Mouse (Mus musculus): ENCODE measurements around the gene Mdh2. TPM values are rescaled to one million over a fixed set of nuclear protein-coding genes. Genes with fewer than 3 reads are reported as not detected.

Mdh2 gene
- polyA plus RNA-seq, 1 experiment from 2014 or later, result 302 TPM

- Histone ChIP-seq H3K4me3 (ENCODE audit: low read depth, low read length) (peak overlapping the region; percentile 82), H3K36me3 (ENCODE audit: insufficient read depth, low read length) (peaks cover 6% of the 10 kb centered on the region; the same call in 1 of the 2 replicates), H3K9ac (replicated peaks; ENCODE audit: low read depth) (peak overlapping the region; percentile 66), H3K27ac (ENCODE audit: low read length) (peak overlapping the region; percentile 65; the same call in 1 of the 2 replicates), H3K4me1 (ENCODE audit: insufficient read depth, low read depth, low read length) (peaks cover 4% of the 10 kb centered on the region; the same call in 1 of the 2 replicates), H3K27me3 (replicated peaks; ENCODE audit: insufficient read depth, low read length) (no peaks in the 10 kb centered on the region), H3K9me3 (ENCODE audit: low read length) (no peaks in the 10 kb centered on the region), H3K4me2 (replicated peaks; ENCODE audit: low read depth, low read length) (peak overlapping the region; percentile 92)
- TF ChIP-seq CTCF (IDR thresholded peaks at IDR 0.05), result no peak
- TF ChIP-seq EP300 (IDR thresholded peaks at IDR 0.05), result no peak
- peak; percentile 77 for DNase-seq (ENCODE audit: low spot score)
- ATAC-seq, result peak; percentile 52
- WGBS, result 21% methylated on average over 18 of the region's 18 CpGs
Observed at GRCm38 (mm10) chr5:135742941-135743740, 35.1 kb upstream of the Mdh2 start.

GRCm38 (mm10) chr5:135743741-135744609 is 34.3 kb upstream of the Mdh2 start, which contains the start of gene Tmem120a:
Tmem120a (minus strand) TSS chr5:135744448.
- TF ChIP-seq CTCF (IDR thresholded peaks at IDR 0.05) (no peak; the same call in 1 of the 2 replicates), EP300 (IDR thresholded peaks at IDR 0.05) (peak; percentile 44; the same call in 1 of the 2 replicates)
- Histone ChIP-seq H3K4me2 (replicated peaks; ENCODE audit: low read depth, low read length) (peak within 1 kb of the TSS; percentile 92), H3K36me3 (ENCODE audit: insufficient read depth, low read length) (peaks cover 6% of the 10 kb centered on the region; the same call in 1 of the 2 replicates), H3K4me3 (ENCODE audit: low read depth, low read length) (peak within 1 kb of the TSS; percentile 82), H3K9ac (replicated peaks; ENCODE audit: low read depth) (peak within 1 kb of the TSS; percentile 66), H3K27ac (ENCODE audit: low read length) (peak within 1 kb of the TSS; percentile 71), H3K4me1 (ENCODE audit: insufficient read depth, low read depth, low read length) (peaks cover 4% of the 10 kb centered on the region; the same call in 1 of the 2 replicates), H3K27me3 (replicated peaks; ENCODE audit: insufficient read depth, low read length) (no peaks in the 10 kb centered on the region), H3K9me3 (ENCODE audit: low read length) (no peaks in the 10 kb centered on the region)
- WGBS, result under 1% methylated on average over 52 of the region's 60 CpGs
- peak; percentile 98 for DNase-seq (ENCODE audit: low spot score)
- peak; percentile 98 for ATAC-seq

- peaks cover 4% of the 10 kb centered on the region; the same call in 1 of the 2 replicates for H3K4me1 ChIP-seq (ENCODE audit: insufficient read depth, low read depth, low read length)
- no peaks in the 10 kb centered on the region for H3K27me3 ChIP-seq (replicated peaks; ENCODE audit: insufficient read depth, low read length)
- peak overlapping the region; percentile 82 for H3K4me3 ChIP-seq (ENCODE audit: low read depth, low read length)
- H3K9me3 ChIP-seq (ENCODE audit: low read length), result no peaks in the 10 kb centered on the region
- peak overlapping the region; percentile 92 for H3K4me2 ChIP-seq (replicated peaks; ENCODE audit: low read depth, low read length)
- H3K27ac ChIP-seq (ENCODE audit: low read length), result peak overlapping the region; percentile 71
- ATAC-seq (no peak), DNase-seq (ENCODE audit: low spot score) (no peak)
- no peak overlapping the region for H3K9ac ChIP-seq (replicated peaks; ENCODE audit: low read depth)
- H3K36me3 ChIP-seq (ENCODE audit: insufficient read depth, low read length), result peaks cover 6% of the 10 kb centered on the region; the same call in 1 of the 2 replicates
- no peak for TF ChIP-seq EP300 (IDR thresholded peaks at IDR 0.05)
- TF ChIP-seq CTCF (IDR thresholded peaks at IDR 0.05), result no peak
- 18% methylated on average over 12 of the region's 12 CpGs for WGBS
Observed at GRCm38 (mm10) chr5:135744742-135745141, 33.5 kb upstream of the Mdh2 start.

GRCm38 (mm10) chr5:135751041-135751440 is 27.2 kb upstream of the Mdh2 start:
- no peak overlapping the region for H3K27ac ChIP-seq (ENCODE audit: low read length)
- no peaks in the 10 kb centered on the region for H3K36me3 ChIP-seq (ENCODE audit: insufficient read depth, low read length)
- H3K4me3 ChIP-seq (ENCODE audit: low read depth, low read length), result no peak overlapping the region
- DNase-seq (ENCODE audit: low spot score) (no peak), ATAC-seq (no peak)
- no peaks in the 10 kb centered on the region for H3K9me3 ChIP-seq (ENCODE audit: low read length)
- H3K4me1 ChIP-seq (ENCODE audit: insufficient read depth, low read depth, low read length), result no peaks in the 10 kb centered on the region
- TF ChIP-seq EP300 (IDR thresholded peaks at IDR 0.05), result no peak
- TF ChIP-seq CTCF (IDR thresholded peaks at IDR 0.05), result no peak
- no peak overlapping the region for H3K4me2 ChIP-seq (replicated peaks; ENCODE audit: low read depth, low read length)
- no peaks in the 10 kb centered on the region for H3K27me3 ChIP-seq (replicated peaks; ENCODE audit: insufficient read depth, low read length)
- H3K9ac ChIP-seq (replicated peaks; ENCODE audit: low read depth), result no peak overlapping the region
- 57% methylated on average over 1 of the region's 1 CpGs for WGBS

GRCm38 (mm10) chr5:135751595-135751994 is 26.7 kb upstream of the Mdh2 start:
- H3K4me3 ChIP-seq (ENCODE audit: low read depth, low read length), result no peak overlapping the region
- H3K9ac ChIP-seq (replicated peaks; ENCODE audit: low read depth), result no peak overlapping the region
- H3K27ac ChIP-seq (ENCODE audit: low read length), result no peak overlapping the region
- ATAC-seq, result no peak
- H3K36me3 ChIP-seq (ENCODE audit: insufficient read depth, low read length), result no peaks in the 10 kb centered on the region
- no peaks in the 10 kb centered on the region for H3K9me3 ChIP-seq (ENCODE audit: low read length)
- 72% methylated on average over 2 of the region's 2 CpGs for WGBS
- no peak overlapping the region for H3K4me2 ChIP-seq (replicated peaks; ENCODE audit: low read depth, low read length)
- no peaks in the 10 kb centered on the region for H3K27me3 ChIP-seq (replicated peaks; ENCODE audit: insufficient read depth, low read length)
- H3K4me1 ChIP-seq (ENCODE audit: insufficient read depth, low read depth, low read length), result no peaks in the 10 kb centered on the region
- no peak for DNase-seq (ENCODE audit: low spot score)
- TF ChIP-seq EP300 (IDR thresholded peaks at IDR 0.05) (no peak), CTCF (IDR thresholded peaks at IDR 0.05) (no peak)

- Histone ChIP-seq H3K27me3 (replicated peaks; ENCODE audit: insufficient read depth, low read length) (no peaks in the 10 kb centered on the region), H3K36me3 (ENCODE audit: insufficient read depth, low read length) (no peaks in the 10 kb centered on the region), H3K9me3 (ENCODE audit: low read length) (no peaks in the 10 kb centered on the region), H3K4me3 (ENCODE audit: low read depth, low read length) (no peak overlapping the region), H3K4me2 (replicated peaks; ENCODE audit: low read depth, low read length) (no peak overlapping the region), H3K27ac (ENCODE audit: low read length) (no peak overlapping the region), H3K9ac (replicated peaks; ENCODE audit: low read depth) (no peak overlapping the region), H3K4me1 (ENCODE audit: insufficient read depth, low read depth, low read length) (no peaks in the 10 kb centered on the region)
- TF ChIP-seq EP300 (IDR thresholded peaks at IDR 0.05), result no peak
- no peak for TF ChIP-seq CTCF (IDR thresholded peaks at IDR 0.05)
- DNase-seq (ENCODE audit: low spot score) (no peak), ATAC-seq (no peak)
- 77% methylated on average over 3 of the region's 3 CpGs for WGBS
Observed at GRCm38 (mm10) chr5:135761881-135762280, 16.4 kb upstream of the Mdh2 start.

Data from lung, postnatal 0 days (tissue).